Mouse (Mus musculus) kidney, embryonic 15.5 days (tissue): ENCODE measurements around the gene 1110065P20Rik. TPM values are rescaled to one million over a fixed set of nuclear protein-coding genes. Genes with fewer than 3 reads are reported as not detected.

Experiments used
- ATAC-seq: fragments of 200-750 bp; cut with Nextera tagmentation; replicated peaks from 2 replicates; pipeline ENCODE4 v1.8.0; 2017; ENCODE audit warnings: moderate TSS enrichment; ENCODE audit not compliant: low FRiP score
- H3K27ac ChIP-seq: fragments of 300-500 bp; sonication (generic); 2 replicates; pipeline ENCODE4 v1.5.1; 2015; ENCODE audit warnings: mild to moderate bottlenecking, inconsistent platforms
- H3K27me3 ChIP-seq: fragments of 300-500 bp; sonication (generic); 2 replicates; pipeline ENCODE4 v1.6.1; 2015; ENCODE audit warnings: inconsistent platforms
- H3K36me3 ChIP-seq: fragments of 300-500 bp; sonication (generic); 2 replicates; pipeline ENCODE4 v1.6.1; 2015; ENCODE audit warnings: inconsistent platforms
- H3K4me1 ChIP-seq: fragments of 300-500 bp; sonication (generic); 2 replicates; pipeline ENCODE4 v1.6.1; 2015; ENCODE audit warnings: inconsistent platforms
- H3K4me2 ChIP-seq: fragments of 300-500 bp; sonication (generic); 2 replicates; pipeline ENCODE4 v1.6.1; 2015; ENCODE audit warnings: moderate library complexity, mild to moderate bottlenecking, inconsistent platforms
- H3K4me3 ChIP-seq: fragments of 300-500 bp; sonication (generic); replicated peaks from 2 replicates; pipeline ENCODE4 v1.5.1; 2015; ENCODE audit warnings: mild to moderate bottlenecking, inconsistent platforms
- H3K9ac ChIP-seq: fragments of 300-500 bp; sonication (generic); 2 replicates; pipeline ENCODE4 v1.6.1; 2015; ENCODE audit warnings: mild to moderate bottlenecking, inconsistent platforms
- H3K9me3 ChIP-seq: fragments of 300-500 bp; sonication (generic); replicated peaks from 2 replicates; pipeline ENCODE4 v1.6.1; 2016; ENCODE audit warnings: inconsistent platforms
- WGBS: fragments of 180-500 bp; shearing (Covaris S2); methylation state at CpG from one replicate; pipeline ENCODE4 v1.1.7; 2015; ENCODE audit warnings: mixed read lengths; 5-methylcytosine and 5-hydroxymethylcytosine counted together
- polyA plus RNA-seq: library from polyadenylated mRNA; unstranded; fragments of >200 nt; fragmentation: Nextera tagmentation; extraction: Ambion mirVana; gene quantifications from 2 replicates; pipeline ENCODE4 v1.2.1, GENCODE M21; 2015

1110065P20Rik gene
- polyA plus RNA-seq, 1 experiment from 2014 or later: 50.3 TPM

GRCm38 (mm10) chr4:124872719-124873118, 21.7 kb upstream of the 1110065P20Rik start:
- no peak overlapping the region for H3K9ac ChIP-seq
- H3K4me3 ChIP-seq: no peak overlapping the region
- no peak for ATAC-seq
- no peak overlapping the region for H3K27ac ChIP-seq
- no peaks in the 10 kb centered on the region for H3K36me3 ChIP-seq
- H3K4me2 ChIP-seq: no peak overlapping the region
- H3K4me1 ChIP-seq: no peaks in the 10 kb centered on the region
- H3K9me3 ChIP-seq: 0 out of 2 replicates have a peak, but pooled peaks cover 3% of the 10 kb centered on the region
- H3K27me3 ChIP-seq: no peaks in the 10 kb centered on the region
- 91% methylated on average over 1 of the region's 1 CpGs for WGBS

DNA sequence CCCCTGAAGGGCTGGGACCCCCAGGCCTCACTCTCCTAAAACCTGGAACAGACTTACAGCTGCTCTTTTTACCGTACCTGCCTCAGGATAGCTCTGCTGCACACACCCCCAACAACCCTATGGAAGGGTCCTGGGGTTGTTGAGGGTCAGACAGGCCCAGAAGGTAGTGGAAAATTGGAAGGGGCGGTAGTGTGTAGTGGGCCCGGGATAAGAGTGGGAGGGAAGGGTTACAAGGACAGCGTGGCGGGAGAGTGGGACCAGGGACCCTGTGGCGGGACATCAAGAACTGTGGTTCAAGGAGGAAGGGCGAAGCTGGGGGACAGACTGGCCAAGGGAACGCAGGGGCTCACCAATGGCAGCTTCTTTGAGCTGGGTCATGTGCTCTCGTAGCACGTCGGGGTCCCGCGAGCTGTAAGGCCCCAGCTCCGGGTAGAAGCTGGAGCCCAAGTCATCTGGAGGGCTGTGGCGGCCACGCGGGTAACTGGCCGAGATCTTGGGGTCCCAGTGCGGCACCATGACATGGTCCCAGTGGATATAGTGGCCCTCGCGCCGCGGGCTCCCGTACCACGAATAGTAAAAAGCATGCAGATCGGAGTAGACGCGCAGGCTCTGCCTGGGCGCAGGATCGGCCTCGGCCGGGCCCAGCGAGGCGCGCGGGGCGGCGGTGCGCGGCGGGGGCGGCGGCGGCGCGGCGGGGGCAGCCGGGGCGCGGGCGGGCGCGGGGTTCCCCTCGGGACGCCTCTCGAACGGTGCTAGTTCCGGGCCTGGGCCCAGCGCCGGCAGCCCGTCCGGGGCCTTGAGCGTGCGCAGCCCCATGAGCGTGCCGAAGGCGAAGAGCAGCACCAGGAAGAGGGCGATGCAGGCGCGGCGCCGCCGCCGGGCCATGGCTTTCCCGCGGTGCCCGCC, 10.5 kb upstream of the 1110065P20Rik start, which contains the start of gene Maneal:
Maneal (minus strand) TSS at position 889 of the 906 bp plus-strand sequence.
- Histone ChIP-seq H3K4me2 (peak within 1 kb of the TSS; percentile 86), H3K9me3 (no peaks in the 10 kb centered on the region), H3K4me3 (peak within 1 kb of the TSS; percentile 52), H3K27ac (no peak within 1 kb of the TSS), H3K36me3 (peaks cover 8% of the 10 kb centered on the region), H3K4me1 (peaks cover 14% of the 10 kb centered on the region), H3K9ac (no peak within 1 kb of the TSS; the same call in 1 of the 2 replicates), H3K27me3 (peaks cover 37% of the 10 kb centered on the region)
- WGBS: 4% methylated on average over 72 of the region's 77 CpGs
- ATAC-seq: peak; percentile 9; the same call in 1 of the 2 replicates

GRCm38 (mm10) chr4:124860446-124860845, 9.4 kb upstream of the 1110065P20Rik start:
- Histone ChIP-seq H3K4me2 (no peak overlapping the region), H3K27ac (no peak overlapping the region), H3K9ac (no peak overlapping the region), H3K9me3 (no peaks in the 10 kb centered on the region), H3K27me3 (peaks cover 37% of the 10 kb centered on the region), H3K4me3 (no peak overlapping the region), H3K36me3 (peaks cover 18% of the 10 kb centered on the region), H3K4me1 (peaks cover 14% of the 10 kb centered on the region)
- WGBS: 8% methylated on average over 7 of the region's 7 CpGs
- 0 out of 2 replicates have a peak, but pooled peaks have one; percentile 46 for ATAC-seq

DNA sequence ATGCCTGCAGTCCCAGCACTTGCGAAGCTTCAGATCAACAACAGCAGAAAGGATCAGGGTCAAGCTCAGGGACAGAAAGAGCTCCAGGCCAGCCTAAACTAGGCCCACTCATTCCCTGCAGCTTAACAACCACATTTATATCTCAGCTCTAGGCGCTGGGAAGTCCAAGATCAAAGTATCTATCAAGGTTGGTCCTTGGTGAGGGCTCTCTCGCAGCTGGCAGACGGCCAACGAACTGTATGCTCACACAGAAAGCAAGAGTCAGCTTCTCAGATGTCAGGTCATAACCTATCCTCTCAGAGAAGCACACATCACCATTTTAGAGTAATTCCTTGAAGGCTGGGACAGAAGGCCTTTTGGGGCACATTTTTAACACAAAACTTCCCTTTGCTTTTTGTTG, 7.4 kb upstream of the 1110065P20Rik start:
- Histone ChIP-seq H3K27me3 (peaks cover 30% of the 10 kb centered on the region), H3K9ac (no peak overlapping the region), H3K27ac (no peak overlapping the region), H3K4me2 (no peak overlapping the region), H3K4me1 (peaks cover 15% of the 10 kb centered on the region), H3K9me3 (no peaks in the 10 kb centered on the region), H3K36me3 (peaks cover 37% of the 10 kb centered on the region), H3K4me3 (no peak overlapping the region)
- 49% methylated on average over 5 of the region's 5 CpGs for WGBS
- ATAC-seq: no peak

DNA sequence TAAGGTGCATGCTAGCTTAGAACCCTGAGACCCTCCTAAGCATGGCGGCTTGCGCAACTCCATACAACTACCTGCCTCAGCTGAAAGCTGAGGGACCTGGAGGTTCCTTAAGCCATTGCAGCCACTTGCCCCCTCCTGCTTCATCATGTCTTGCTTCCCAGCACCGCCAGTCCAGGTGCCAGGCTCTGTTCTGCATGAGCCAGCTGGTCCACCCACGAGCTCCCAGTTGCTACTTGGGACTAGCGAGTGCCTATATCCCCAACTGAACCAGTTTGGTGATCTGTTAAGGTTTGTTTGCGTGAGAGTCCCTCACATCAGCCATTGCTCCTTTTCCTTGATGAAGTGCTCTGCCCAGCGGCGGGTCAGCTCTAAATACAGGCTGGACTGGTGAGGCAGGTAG, 5.3 kb upstream of the 1110065P20Rik start:
- no peak for ATAC-seq
- WGBS: 90% methylated on average over 8 of the region's 8 CpGs
- H3K27me3 ChIP-seq: peaks cover 10% of the 10 kb centered on the region
- H3K27ac ChIP-seq: no peak overlapping the region
- no peak overlapping the region for H3K9ac ChIP-seq
- peaks cover 24% of the 10 kb centered on the region for H3K4me1 ChIP-seq
- no peaks in the 10 kb centered on the region for H3K9me3 ChIP-seq
- H3K4me2 ChIP-seq: no peak overlapping the region
- H3K4me3 ChIP-seq: no peak overlapping the region
- H3K36me3 ChIP-seq: peaks cover 44% of the 10 kb centered on the region

GRCm38 (mm10) chr4:124850261-124850913, 609 bp downstream of the 1110065P20Rik start, which contains the start of gene Yrdc:
Gene Yrdc (plus strand): TSS chr4:124850679.
- no peaks in the 10 kb centered on the region for H3K27me3 ChIP-seq
- H3K4me2 ChIP-seq: peak within 1 kb of the TSS; percentile 75
- H3K36me3 ChIP-seq: peaks cover 28% of the 10 kb centered on the region
- peak within 1 kb of the TSS; percentile 91 for H3K27ac ChIP-seq
- peak within 1 kb of the TSS; percentile 87 for H3K9ac ChIP-seq
- WGBS: under 1% methylated on average over 85 of the region's 90 CpGs
- ATAC-seq: peak; percentile 94
- peak within 1 kb of the TSS; percentile 98 for H3K4me3 ChIP-seq
- no peaks in the 10 kb centered on the region for H3K9me3 ChIP-seq
- peaks cover 37% of the 10 kb centered on the region for H3K4me1 ChIP-seq

- H3K9ac ChIP-seq: peak overlapping the region; percentile 87
- ATAC-seq: peak; percentile 56
- WGBS: 2% methylated on average over 24 of the region's 24 CpGs
Observed at GRCm38 (mm10) chr4:124849631-124850260, 1.2 kb downstream of the 1110065P20Rik start.

DNA sequence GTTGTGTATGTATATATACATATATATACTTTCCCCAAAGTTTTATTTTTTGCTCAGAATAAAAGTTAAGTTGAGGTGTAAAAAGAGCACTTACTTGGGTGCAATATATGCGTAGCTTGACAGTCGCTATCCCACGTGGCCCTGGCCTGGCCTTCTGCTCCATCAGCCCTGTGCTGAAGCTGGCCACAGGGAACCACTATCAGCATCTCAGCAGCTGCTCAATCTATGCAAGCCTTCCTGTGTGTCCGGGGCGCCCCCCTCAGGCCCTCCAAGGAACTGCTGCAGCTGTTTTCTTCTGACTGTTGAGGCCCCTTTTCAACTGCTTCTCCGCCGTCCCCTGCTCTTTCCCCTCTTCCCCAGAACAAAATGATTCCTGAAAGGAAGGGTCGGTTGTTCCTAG, 3.4 kb downstream of the 1110065P20Rik start:
- no peak overlapping the region for H3K27ac ChIP-seq
- no peaks in the 10 kb centered on the region for H3K27me3 ChIP-seq
- ATAC-seq: no peak
- H3K36me3 ChIP-seq: peaks cover 16% of the 10 kb centered on the region
- H3K9ac ChIP-seq: no peak overlapping the region
- H3K9me3 ChIP-seq: no peaks in the 10 kb centered on the region
- H3K4me1 ChIP-seq: peaks cover 27% of the 10 kb centered on the region
- WGBS: 15% methylated on average over 8 of the region's 8 CpGs
- no peak overlapping the region for H3K4me2 ChIP-seq
- H3K4me3 ChIP-seq: no peak overlapping the region; the same call in 1 of the 2 replicates

More at GRCm38 (mm10) chr4:124849631-124850260, 1.2 kb downstream of the 1110065P20Rik start:
- peak overlapping the region; percentile 98 for H3K4me3 ChIP-seq
- H3K36me3 ChIP-seq: peaks cover 24% of the 10 kb centered on the region
- H3K27me3 ChIP-seq: no peaks in the 10 kb centered on the region
- H3K27ac ChIP-seq: peak overlapping the region; percentile 91
- H3K9me3 ChIP-seq: no peaks in the 10 kb centered on the region
- H3K4me1 ChIP-seq: peaks cover 37% of the 10 kb centered on the region
- H3K4me2 ChIP-seq: peak overlapping the region; percentile 75

GRCm38 (mm10) chr4:124843493-124843892, 7.5 kb downstream of the 1110065P20Rik start:
- Histone ChIP-seq H3K27me3 (no peaks in the 10 kb centered on the region), H3K36me3 (peaks cover 55% of the 10 kb centered on the region), H3K4me3 (no peak overlapping the region), H3K27ac (no peak overlapping the region), H3K9ac (no peak overlapping the region), H3K9me3 (0 out of 2 replicates have a peak, but pooled peaks cover 2% of the 10 kb centered on the region), H3K4me2 (no peak overlapping the region), H3K4me1 (peaks cover 7% of the 10 kb centered on the region; the same call in 1 of the 2 replicates)
- 49% methylated on average over 11 of the region's 11 CpGs for WGBS
- ATAC-seq: peak; percentile 34; the same call in 1 of the 2 replicates

DNA sequence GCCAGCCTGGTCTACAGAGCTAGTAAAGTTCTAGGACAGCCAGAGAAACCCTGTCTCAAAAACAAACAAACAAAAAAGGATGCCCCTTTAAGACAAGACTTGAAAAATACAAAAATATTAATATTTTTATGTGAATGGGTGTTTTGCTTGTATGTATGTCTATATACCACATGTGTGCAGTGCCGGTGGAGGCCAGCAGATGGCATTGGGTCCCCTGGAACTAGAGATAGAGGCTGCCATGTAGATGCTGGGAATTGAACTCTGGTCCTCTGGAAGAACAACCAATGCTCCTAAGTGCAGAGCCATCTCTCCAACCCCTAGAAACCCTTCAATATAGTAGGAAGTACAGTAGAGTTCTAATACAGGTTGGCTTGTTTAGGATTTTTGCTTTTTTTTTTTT, 10.0 kb downstream of the 1110065P20Rik start:
- H3K36me3 ChIP-seq: peaks cover 70% of the 10 kb centered on the region
- no peak overlapping the region for H3K4me3 ChIP-seq
- no peak overlapping the region for H3K4me2 ChIP-seq
- 0 out of 2 replicates have a peak, but pooled peaks cover 2% of the 10 kb centered on the region for H3K9me3 ChIP-seq
- 100% methylated on average over 1 of the region's 1 CpGs for WGBS
- H3K4me1 ChIP-seq: no peaks in the 10 kb centered on the region
- no peak overlapping the region for H3K9ac ChIP-seq
- no peak for ATAC-seq
- no peaks in the 10 kb centered on the region for H3K27me3 ChIP-seq
- no peak overlapping the region for H3K27ac ChIP-seq

DNA sequence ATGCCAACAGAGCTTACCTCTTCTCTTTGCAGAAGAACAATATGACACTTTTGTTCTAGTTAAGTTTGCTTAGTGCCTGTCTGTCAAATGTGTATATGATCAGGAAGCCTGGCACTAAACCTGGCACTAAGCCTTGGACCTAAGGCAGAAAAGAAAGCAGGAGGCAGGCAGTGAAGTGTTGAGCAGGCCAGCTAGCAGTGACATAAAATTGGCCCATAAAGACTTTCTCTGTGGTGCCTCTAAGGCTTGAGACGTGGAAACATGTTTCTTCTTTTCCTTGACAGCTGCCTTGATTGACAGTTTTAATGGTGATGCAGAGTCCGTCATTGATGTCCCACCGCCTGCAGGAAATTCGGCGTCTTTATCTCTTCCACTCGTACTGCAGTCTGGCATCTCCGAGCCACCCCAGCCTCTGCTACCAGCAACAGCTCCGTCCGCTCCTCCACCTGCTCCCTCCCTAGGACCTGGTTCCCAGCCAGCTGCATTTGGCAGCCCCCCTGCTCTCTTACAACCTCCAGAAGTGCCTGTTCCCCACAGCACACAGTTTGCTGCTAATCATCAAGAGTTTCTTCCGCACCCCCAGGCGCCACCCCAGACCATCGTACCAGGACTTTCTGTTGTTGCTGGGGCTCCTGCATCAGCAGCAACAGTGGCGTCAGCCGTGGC, 12.8 kb downstream of the 1110065P20Rik start:
- H3K27me3 ChIP-seq: no peaks in the 10 kb centered on the region
- no peak for ATAC-seq
- H3K9me3 ChIP-seq: 0 out of 2 replicates have a peak, but pooled peaks cover 2% of the 10 kb centered on the region
- 88% methylated on average over 14 of the region's 14 CpGs for WGBS
- H3K9ac ChIP-seq: no peak overlapping the region
- peaks cover 85% of the 10 kb centered on the region for H3K36me3 ChIP-seq
- no peak overlapping the region for H3K4me3 ChIP-seq
- no peak overlapping the region for H3K27ac ChIP-seq
- H3K4me2 ChIP-seq: no peak overlapping the region
- no peaks in the 10 kb centered on the region for H3K4me1 ChIP-seq
